Mouse (Mus musculus): ENCODE measurements at regions not wholly inside any gene's neighbourhood (a gene's known extent, or its start where the extent isn't known, plus 50 kb on each side); places are given as distances from the start of the nearest gene placed in this dataset.

- Histone ChIP-seq H3K27ac (ENCODE audit: low read depth, low read length) (no peak overlapping the region), H3K9ac (replicated peaks; ENCODE audit: low read depth, low read length) (no peak overlapping the region), H3K4me2 (ENCODE audit: low read depth, low read length) (no peak overlapping the region), H3K4me3 (ENCODE audit: low read depth, low read length) (no peak overlapping the region), H3K9me3 (ENCODE audit: control insufficient read depth, low read length) (no peaks in the 10 kb centered on the region), H3K27me3 (ENCODE audit: control insufficient read depth, insufficient read depth, low read length) (no peaks in the 10 kb centered on the region), H3K4me1 (ENCODE audit: control insufficient read depth, insufficient read depth, low read length) (no peaks in the 10 kb centered on the region), H3K36me3 (ENCODE audit: control insufficient read depth, insufficient read depth, low read length) (no peaks in the 10 kb centered on the region)
- 11% methylated on average over 12 of the region's 12 CpGs for WGBS
- no peak for ATAC-seq (ENCODE audit: low read depth)
These were observed 55.6 kb downstream of the Evx1 start for GRCm38 (mm10) chr6:52368734-52369412.

DNA sequence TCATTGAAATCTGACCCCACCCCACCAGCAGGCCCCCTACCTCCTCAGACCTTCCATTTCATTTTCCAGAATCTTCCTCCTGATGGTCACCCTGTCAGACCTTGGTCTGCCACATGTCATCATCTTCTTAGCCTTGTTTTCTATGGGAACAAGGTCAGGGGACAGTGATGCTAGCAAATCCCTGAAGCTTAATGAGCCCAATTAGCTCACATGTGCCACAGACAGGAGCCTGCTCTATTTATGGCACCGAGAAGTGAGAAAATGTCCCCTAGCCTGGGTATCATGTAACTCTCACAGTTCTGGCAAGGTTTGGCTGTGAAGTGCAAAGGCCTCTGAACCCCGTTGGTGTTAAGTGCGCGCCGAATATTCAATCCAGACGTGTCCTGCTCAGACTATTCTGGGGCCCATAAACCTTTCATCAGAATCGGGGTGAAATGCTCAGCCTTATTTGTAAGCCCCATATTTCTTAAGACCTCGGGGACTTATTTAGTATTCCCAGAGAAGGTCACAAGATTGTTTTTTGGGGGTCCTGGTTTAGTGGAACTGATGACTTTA lies 57.6 kb downstream of the Evx1 start:
- H3K4me1 ChIP-seq (ENCODE audit: control insufficient read depth, insufficient read depth, low read length), result no peaks in the 10 kb centered on the region
- 82% methylated on average over 8 of the region's 8 CpGs for WGBS
- H3K27ac ChIP-seq (ENCODE audit: low read depth, low read length), result no peak overlapping the region
- H3K9me3 ChIP-seq (ENCODE audit: control insufficient read depth, low read length), result no peaks in the 10 kb centered on the region
- no peak overlapping the region for H3K4me3 ChIP-seq (ENCODE audit: low read depth, low read length)
- H3K9ac ChIP-seq (replicated peaks; ENCODE audit: low read depth, low read length), result no peak overlapping the region
- no peaks in the 10 kb centered on the region for H3K27me3 ChIP-seq (ENCODE audit: control insufficient read depth, insufficient read depth, low read length)
- no peaks in the 10 kb centered on the region for H3K36me3 ChIP-seq (ENCODE audit: control insufficient read depth, insufficient read depth, low read length)
- ATAC-seq (ENCODE audit: low read depth), result no peak
- no peak overlapping the region for H3K4me2 ChIP-seq (ENCODE audit: low read depth, low read length)

DNA sequence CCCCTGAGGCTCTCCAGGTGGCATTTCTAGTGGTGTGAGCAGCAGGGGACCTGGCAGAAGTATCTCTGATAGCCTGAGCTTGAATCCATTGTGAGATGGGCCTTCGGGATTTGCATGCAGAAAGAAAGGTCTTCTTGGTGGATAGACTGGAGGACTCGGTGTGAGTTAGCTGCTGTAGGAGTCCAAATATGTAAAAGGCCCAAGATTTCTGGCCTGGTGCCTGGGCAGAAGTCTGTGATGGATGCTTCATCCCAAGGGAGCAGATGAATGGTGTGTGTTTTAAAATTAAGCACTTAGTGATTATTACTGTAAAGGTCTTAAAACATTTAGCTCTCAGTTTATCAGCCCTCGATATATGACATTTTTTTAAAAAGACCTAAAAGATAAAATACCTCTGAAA lies 65.8 kb downstream of the Evx1 start:
- H3K4me3 ChIP-seq (ENCODE audit: low read depth, low read length), result no peak overlapping the region
- no peak for ATAC-seq (ENCODE audit: low read depth)
- no peaks in the 10 kb centered on the region for H3K27me3 ChIP-seq (ENCODE audit: control insufficient read depth, insufficient read depth, low read length)
- H3K27ac ChIP-seq (ENCODE audit: low read depth, low read length), result no peak overlapping the region
- H3K36me3 ChIP-seq (ENCODE audit: control insufficient read depth, insufficient read depth, low read length), result no peaks in the 10 kb centered on the region
- WGBS, result 81% methylated on average over 3 of the region's 3 CpGs
- H3K9me3 ChIP-seq (ENCODE audit: control insufficient read depth, low read length), result no peaks in the 10 kb centered on the region
- H3K4me2 ChIP-seq (ENCODE audit: low read depth, low read length), result no peak overlapping the region
- H3K4me1 ChIP-seq (ENCODE audit: control insufficient read depth, insufficient read depth, low read length), result no peaks in the 10 kb centered on the region
- no peak overlapping the region for H3K9ac ChIP-seq (replicated peaks; ENCODE audit: low read depth, low read length)

GRCm38 (mm10) chr6:52379588-52379987 lies 66.3 kb downstream of the Evx1 start:
- ATAC-seq (ENCODE audit: low read depth), result no peak
- Histone ChIP-seq H3K27me3 (ENCODE audit: control insufficient read depth, insufficient read depth, low read length) (no peaks in the 10 kb centered on the region), H3K9me3 (ENCODE audit: control insufficient read depth, low read length) (no peaks in the 10 kb centered on the region), H3K27ac (ENCODE audit: low read depth, low read length) (no peak overlapping the region), H3K4me2 (ENCODE audit: low read depth, low read length) (no peak overlapping the region), H3K36me3 (ENCODE audit: control insufficient read depth, insufficient read depth, low read length) (no peaks in the 10 kb centered on the region), H3K4me3 (ENCODE audit: low read depth, low read length) (no peak overlapping the region), H3K4me1 (ENCODE audit: control insufficient read depth, insufficient read depth, low read length) (no peaks in the 10 kb centered on the region), H3K9ac (replicated peaks; ENCODE audit: low read depth, low read length) (no peak overlapping the region)
- 62% methylated on average over 5 of the region's 5 CpGs for WGBS

DNA sequence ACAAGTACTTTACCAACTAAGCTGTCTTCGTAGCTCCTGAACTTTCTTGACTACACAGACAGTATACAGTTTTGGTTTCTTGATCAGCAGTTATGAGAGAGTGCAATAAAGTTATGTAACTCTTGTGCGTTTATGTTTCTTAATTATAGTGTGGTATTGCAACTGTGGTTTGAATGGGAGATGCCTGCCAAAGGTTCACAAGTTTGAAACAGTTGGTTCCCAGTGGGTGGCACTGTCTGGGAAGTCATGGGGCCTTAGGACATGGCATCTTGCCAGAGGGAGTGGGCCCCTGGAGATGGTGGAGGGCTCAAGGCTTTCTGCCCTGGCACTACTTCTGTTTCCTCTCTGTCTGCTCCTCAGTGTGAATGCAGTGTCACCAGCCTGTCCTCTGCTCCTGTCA lies 71.7 kb downstream of the Evx1 start:
- Histone ChIP-seq H3K4me3 (ENCODE audit: low read depth, low read length) (no peak overlapping the region), H3K27me3 (ENCODE audit: control insufficient read depth, insufficient read depth, low read length) (no peaks in the 10 kb centered on the region), H3K9me3 (ENCODE audit: control insufficient read depth, low read length) (no peaks in the 10 kb centered on the region), H3K9ac (replicated peaks; ENCODE audit: low read depth, low read length) (no peak overlapping the region), H3K4me1 (ENCODE audit: control insufficient read depth, insufficient read depth, low read length) (no peaks in the 10 kb centered on the region), H3K4me2 (ENCODE audit: low read depth, low read length) (no peak overlapping the region), H3K27ac (ENCODE audit: low read depth, low read length) (no peak overlapping the region), H3K36me3 (ENCODE audit: control insufficient read depth, insufficient read depth, low read length) (no peaks in the 10 kb centered on the region)
- 93% methylated on average over 2 of the region's 2 CpGs for WGBS
- ATAC-seq (ENCODE audit: low read depth), result no peak

DNA sequence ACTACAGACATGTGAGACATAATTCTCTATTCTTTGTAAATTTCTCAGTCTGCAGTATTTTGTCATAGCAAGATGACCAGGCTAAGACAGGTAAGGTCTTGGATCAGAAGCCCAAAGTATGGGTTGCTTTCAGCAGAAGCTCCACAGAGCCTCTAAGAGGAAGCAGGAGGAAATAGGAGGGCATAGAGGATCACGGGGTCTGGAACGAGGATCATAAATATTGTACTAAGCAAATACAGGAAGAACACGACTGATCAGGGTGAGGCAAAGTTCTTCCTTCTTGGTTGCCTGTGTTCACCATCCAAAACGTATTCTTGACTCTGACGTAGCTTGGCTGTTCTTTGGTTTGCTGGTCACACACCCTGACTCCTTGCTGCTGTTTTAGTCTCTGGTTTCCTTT lies 88.1 kb downstream of the Evx1 start:
- Histone ChIP-seq H3K36me3 (ENCODE audit: control insufficient read depth, insufficient read depth, low read length) (no peaks in the 10 kb centered on the region), H3K4me1 (ENCODE audit: control insufficient read depth, insufficient read depth, low read length) (no peaks in the 10 kb centered on the region), H3K27me3 (ENCODE audit: control insufficient read depth, insufficient read depth, low read length) (no peaks in the 10 kb centered on the region), H3K4me3 (ENCODE audit: low read depth, low read length) (no peak overlapping the region), H3K9me3 (ENCODE audit: control insufficient read depth, low read length) (no peaks in the 10 kb centered on the region), H3K27ac (ENCODE audit: low read depth, low read length) (no peak overlapping the region), H3K9ac (replicated peaks; ENCODE audit: low read depth, low read length) (no peak overlapping the region), H3K4me2 (ENCODE audit: low read depth, low read length) (no peak overlapping the region)
- WGBS, result 86% methylated on average over 5 of the region's 5 CpGs
- ATAC-seq (ENCODE audit: low read depth), result no peak

GRCm38 (mm10) chr6:52409991-52410390 lies 96.7 kb downstream of the Evx1 start:
- no peak for ATAC-seq (ENCODE audit: low read depth)
- Histone ChIP-seq H3K9ac (replicated peaks; ENCODE audit: low read depth, low read length) (no peak overlapping the region), H3K27me3 (ENCODE audit: control insufficient read depth, insufficient read depth, low read length) (no peaks in the 10 kb centered on the region), H3K36me3 (ENCODE audit: control insufficient read depth, insufficient read depth, low read length) (no peaks in the 10 kb centered on the region), H3K4me1 (ENCODE audit: control insufficient read depth, insufficient read depth, low read length) (no peaks in the 10 kb centered on the region), H3K27ac (ENCODE audit: low read depth, low read length) (no peak overlapping the region), H3K9me3 (ENCODE audit: control insufficient read depth, low read length) (no peaks in the 10 kb centered on the region), H3K4me3 (ENCODE audit: low read depth, low read length) (no peak overlapping the region), H3K4me2 (ENCODE audit: low read depth, low read length) (no peak overlapping the region)
- WGBS, result 86% methylated on average over 4 of the region's 4 CpGs

GRCm38 (mm10) chr6:52410711-52411110 lies 97.4 kb downstream of the Evx1 start:
- 81% methylated on average over 5 of the region's 5 CpGs for WGBS
- H3K27me3 ChIP-seq (ENCODE audit: control insufficient read depth, insufficient read depth, low read length), result no peaks in the 10 kb centered on the region
- no peak overlapping the region for H3K4me2 ChIP-seq (ENCODE audit: low read depth, low read length)
- H3K9ac ChIP-seq (replicated peaks; ENCODE audit: low read depth, low read length), result no peak overlapping the region
- H3K9me3 ChIP-seq (ENCODE audit: control insufficient read depth, low read length), result no peaks in the 10 kb centered on the region
- H3K4me3 ChIP-seq (ENCODE audit: low read depth, low read length), result no peak overlapping the region
- ATAC-seq (ENCODE audit: low read depth), result no peak
- H3K4me1 ChIP-seq (ENCODE audit: control insufficient read depth, insufficient read depth, low read length), result no peaks in the 10 kb centered on the region
- H3K27ac ChIP-seq (ENCODE audit: low read depth, low read length), result no peak overlapping the region
- no peaks in the 10 kb centered on the region for H3K36me3 ChIP-seq (ENCODE audit: control insufficient read depth, insufficient read depth, low read length)

DNA sequence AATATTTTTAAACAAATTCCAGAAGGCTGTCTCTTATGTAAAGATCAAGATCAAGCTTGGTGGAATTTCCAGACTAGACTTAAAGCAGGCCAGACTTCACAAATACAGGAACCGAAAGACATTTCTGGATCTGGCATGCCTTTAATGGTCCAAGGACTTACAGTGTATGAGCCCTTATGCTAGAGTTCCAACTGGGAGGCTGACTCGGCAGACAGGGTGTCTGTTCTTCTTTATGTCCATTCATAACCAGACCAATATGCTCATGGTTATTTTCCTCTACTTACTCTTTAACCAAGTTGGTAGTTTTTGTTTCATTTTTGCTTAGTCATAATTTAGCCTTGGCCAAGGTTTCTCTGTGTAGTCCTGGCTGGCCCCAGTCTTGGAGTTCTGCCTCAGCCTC lies 98.0 kb downstream of the Evx1 start:
- H3K4me3 ChIP-seq (ENCODE audit: low read depth, low read length), result no peak overlapping the region
- no peak overlapping the region for H3K27ac ChIP-seq (ENCODE audit: low read depth, low read length)
- no peak overlapping the region for H3K9ac ChIP-seq (replicated peaks; ENCODE audit: low read depth, low read length)
- H3K9me3 ChIP-seq (ENCODE audit: control insufficient read depth, low read length), result no peaks in the 10 kb centered on the region
- H3K27me3 ChIP-seq (ENCODE audit: control insufficient read depth, insufficient read depth, low read length), result no peaks in the 10 kb centered on the region
- H3K4me1 ChIP-seq (ENCODE audit: control insufficient read depth, insufficient read depth, low read length), result no peaks in the 10 kb centered on the region
- no peaks in the 10 kb centered on the region for H3K36me3 ChIP-seq (ENCODE audit: control insufficient read depth, insufficient read depth, low read length)
- 93% methylated on average over 2 of the region's 2 CpGs for WGBS
- H3K4me2 ChIP-seq (ENCODE audit: low read depth, low read length), result no peak overlapping the region
- no peak for ATAC-seq (ENCODE audit: low read depth)

All from neural tube, embryonic 14.5 days (tissue).